Mouse (Mus musculus) brain, embryonic 14.5 days (tissue): ENCODE measurements around the gene Adgra1.

ENCODE experiments used
- CTCF ChIP-seq: fragments of 200-500 bp; IDR thresholded peaks from 2 replicates; pipeline ENCODE4 v1.5.1; 2012; ENCODE audit warnings: inconsistent platforms, mild to moderate bottlenecking, moderate library complexity, borderline replicate concordance; ENCODE audit not compliant: insufficient read depth, insufficient read length; ENCODE audit errors: extremely low read depth
- POLR2A ChIP-seq: fragments of 200-500 bp; IDR thresholded peaks from 2 replicates; pipeline ENCODE4 v1.6.1; 2012; ENCODE audit warnings: mild to moderate bottlenecking, inconsistent platforms, borderline replicate concordance; ENCODE audit not compliant: poor library complexity, insufficient read depth, insufficient read length, severe bottlenecking; ENCODE audit errors: extremely low read depth

GRCm38 (mm10) chr7:139797186-139798109 is 36.5 kb upstream of the Adgra1 start:
- TF ChIP-seq CTCF (no peak), POLR2A (no peak)
